Mouse (Mus musculus) kidney, postnatal 4 days (tissue): ENCODE measurements around the gene Ube3c.
"Not testable (repeated sequence)": the region's sequence is repeated elsewhere in the genome, so short reads cannot be mapped to it uniquely, and the experiment has no call there.

Experiments used
- DNase-seq, 2 experiments: peaks; one replicate each; pipeline ENCODE4 v3.0.0; 2021; ENCODE audit warnings: mixed read lengths in 2 of 2

Ube3c gene

GRCm38 (mm10) chr5:29568848-29569377 is at the start of gene Ube3c:
Gene Ube3c, plus strand, starts transcription at chr5:29569242.
- DNase-seq = peak; percentile 98 to 99

- no peak for DNase-seq
These were observed 8.9 kb upstream of the Ube3c start for GRCm38 (mm10) chr5:29560111-29560510.

GRCm38 (mm10) chr5:29560667-29561066 is 8.4 kb upstream of the Ube3c start:
- no peak for DNase-seq

- no peak for DNase-seq
These were observed 587 bp downstream of the Ube3c start for GRCm38 (mm10) chr5:29569378-29570280.

- DNase-seq = not testable (repeated sequence)
These were observed 5.2 kb downstream of the Ube3c start for GRCm38 (mm10) chr5:29574286-29574685.

- no peak for DNase-seq
These were observed 6.0 kb downstream of the Ube3c start for GRCm38 (mm10) chr5:29575085-29575484.

- DNase-seq = no peak
These were observed 9.0 kb downstream of the Ube3c start for GRCm38 (mm10) chr5:29577795-29578631.

- DNase-seq = no peak
These were observed 15.0 kb downstream of the Ube3c start for GRCm38 (mm10) chr5:29583880-29584595.

GRCm38 (mm10) chr5:29592161-29592560 is 23.1 kb downstream of the Ube3c start:
- not testable (repeated sequence) for DNase-seq

- DNase-seq = no peak
These were observed 37.5 kb downstream of the Ube3c start for GRCm38 (mm10) chr5:29606546-29606945.

GRCm38 (mm10) chr5:29625610-29626009 is 56.6 kb downstream of the Ube3c start:
- DNase-seq = no peak

GRCm38 (mm10) chr5:29629941-29630340 is 60.9 kb downstream of the Ube3c start:
- no peak for DNase-seq

- no peak for DNase-seq
These were observed 62.7 kb downstream of the Ube3c start for GRCm38 (mm10) chr5:29631711-29632110.

- no peak for DNase-seq
These were observed 67.3 kb downstream of the Ube3c start for GRCm38 (mm10) chr5:29636298-29636697.

GRCm38 (mm10) chr5:29636884-29637283 is 67.8 kb downstream of the Ube3c start:
- DNase-seq = no peak

GRCm38 (mm10) chr5:29641124-29641884 is 72.3 kb downstream of the Ube3c start:
- DNase-seq = no peak

- DNase-seq = no peak
These were observed 82.7 kb downstream of the Ube3c start for GRCm38 (mm10) chr5:29651696-29652095.

- no peak for DNase-seq
These were observed 88.7 kb downstream of the Ube3c start for GRCm38 (mm10) chr5:29657590-29658339.

- DNase-seq = not testable (repeated sequence)
These were observed 92.2 kb downstream of the Ube3c start for GRCm38 (mm10) chr5:29661246-29661645.

- no peak for DNase-seq
These were observed 96.3 kb downstream of the Ube3c start for GRCm38 (mm10) chr5:29665391-29665790.

- DNase-seq = no peak
These were observed 103.5 kb downstream of the Ube3c start for GRCm38 (mm10) chr5:29672551-29672950.
